Mouse (Mus musculus) layer of hippocampus, adult 2 months (tissue): ENCODE measurements around the gene Trabd2b. TPM values are rescaled to one million over a fixed set of nuclear protein-coding genes. Genes with fewer than 3 reads are reported as not detected.

ENCODE experiments used
- DNase-seq, 2 experiments: peaks; one replicate each; pipeline ENCODE4 v3.0.0; 2022; ENCODE audit warnings: low spot score in 2 of 2
- H3K27ac ChIP-seq: fragments of 200-600 bp; 2 replicates; pipeline ENCODE4 v1.8.1; 2022
- H3K4me3 ChIP-seq: fragments of 200-600 bp; 2 replicates; pipeline ENCODE4 v1.8.1; 2022; ENCODE audit warnings: mild to moderate bottlenecking
- CTCF ChIP-seq: fragments of 200-600 bp; conservative IDR thresholded peaks from 2 replicates; pipeline ENCODE4 v1.8.1; 2022; ENCODE audit warnings: antibody characterized with exemption, mild to moderate bottlenecking, moderate library complexity
- long read RNA-seq, 2 experiments: library from polyadenylated mRNA; stranded (forward); transcript quantifications; one replicate each; pipeline ENCODE4 v2.0.0; 2021; ENCODE audit warnings: borderline mapping rate in 2 of 2
- total RNA-seq, 2 experiments: library from RNA; stranded (reverse); gene quantifications; 2 replicates each; pipeline ENCODE4 v1.2.3; 2021

Gene Trabd2b
- total RNA-seq = 1 to 10 TPM; 1.5 to 1.6 TPM
- long read RNA-seq, experiment 1, full-length matches to known transcripts = 1 of 2 reads
- long read RNA-seq, experiment 1, partial matches to known transcripts = 0 of 2 reads
- long read RNA-seq, experiment 1, other reads (novel, unspliced or antisense) = 1 of 2 reads
- long read RNA-seq, experiment 2, full-length matches to known transcripts = 1 of 1 reads
- long read RNA-seq, experiment 2, partial matches to known transcripts = 0 of 1 reads
- long read RNA-seq, experiment 2, other reads (novel, unspliced or antisense) = 0 of 1 reads

DNA sequence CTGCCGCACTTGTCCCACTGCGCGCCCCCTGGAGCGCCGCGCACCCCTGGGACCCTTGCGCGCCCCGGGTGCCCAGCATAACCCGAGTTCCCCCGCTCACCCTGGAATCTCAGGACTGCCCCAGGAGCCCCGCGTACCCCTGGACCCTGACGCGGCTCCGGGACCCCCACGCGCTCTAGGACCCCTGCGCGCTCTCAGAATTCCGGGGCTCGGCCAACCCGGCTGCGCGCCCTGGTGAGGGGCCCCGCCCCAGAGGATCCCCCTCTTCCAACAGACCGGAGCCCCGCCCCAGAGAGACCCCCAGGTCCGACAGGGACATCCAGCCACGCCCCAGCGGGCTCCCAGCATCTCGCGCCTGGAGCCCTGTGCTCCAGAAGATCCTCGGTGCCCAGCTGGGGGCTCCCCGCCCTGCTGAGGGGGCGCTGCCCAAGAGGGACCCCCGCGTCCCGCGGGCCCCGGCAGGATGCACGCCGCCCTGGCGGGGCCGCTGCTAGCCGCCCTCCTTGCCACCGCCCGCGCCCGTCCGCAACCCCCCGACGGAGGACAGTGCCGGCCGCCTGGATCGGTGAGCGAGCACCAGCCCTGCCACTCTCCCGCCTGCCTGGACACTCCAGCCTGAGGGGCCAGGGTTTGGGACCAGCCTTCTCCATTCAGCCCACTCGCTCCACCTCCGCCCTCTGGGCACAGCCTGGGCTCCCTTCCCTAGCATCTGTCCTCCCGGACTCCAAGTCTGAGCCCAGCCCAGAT lies at the start of gene Trabd2b:
Gene Trabd2b (plus strand): TSS at position 370 of the 747 bp plus-strand sequence.
- Histone ChIP-seq H3K4me3 (peak within 1 kb of the TSS; percentile 61), H3K27ac (peak within 1 kb of the TSS; percentile 67)
- TF ChIP-seq CTCF = no peak
- no peak for DNase-seq

DNA sequence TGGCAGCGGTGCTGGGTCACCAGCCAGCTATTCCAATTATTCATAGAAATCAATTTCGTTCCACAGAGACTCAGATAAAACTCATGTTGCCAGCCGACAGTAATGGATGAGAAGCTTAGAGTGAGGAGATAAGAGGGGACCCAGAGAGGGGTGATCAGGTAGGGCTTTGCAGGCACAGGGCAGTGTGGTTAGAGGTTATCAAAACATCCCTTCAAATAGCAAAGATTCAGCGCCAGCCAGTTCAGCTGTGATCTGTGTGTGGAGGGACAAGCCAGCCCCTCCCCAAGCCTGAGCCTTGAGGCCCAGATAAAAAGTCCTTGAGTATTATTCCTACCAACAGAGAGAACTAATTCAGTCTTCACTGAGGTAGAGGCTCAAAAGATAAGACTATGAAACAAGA lies 49.1 kb upstream of the Trabd2b start:
- Histone ChIP-seq H3K27ac (no peak overlapping the region), H3K4me3 (no peak overlapping the region)
- no peak for DNase-seq
- no peak for TF ChIP-seq CTCF

DNA sequence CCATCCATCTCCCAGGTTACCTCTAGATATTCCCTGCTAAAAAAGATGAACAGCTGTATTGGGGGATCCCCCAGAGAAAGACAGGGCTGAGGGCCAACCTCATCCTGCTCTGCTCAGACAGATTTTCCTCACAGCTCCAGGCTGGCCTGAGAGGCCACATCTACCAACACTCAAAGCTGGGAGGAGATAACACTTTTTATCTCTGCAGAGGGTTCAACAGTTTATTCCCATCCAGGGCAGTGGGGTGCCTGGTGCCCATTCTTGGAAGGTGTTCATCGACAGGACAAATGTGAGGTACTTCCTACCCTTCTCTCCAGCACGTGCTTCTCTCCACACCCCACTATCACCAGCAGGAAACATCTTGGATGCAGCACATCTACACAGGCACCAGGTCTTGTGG lies 47.6 kb upstream of the Trabd2b start:
- Histone ChIP-seq H3K27ac (no peak overlapping the region), H3K4me3 (no peak overlapping the region)
- DNase-seq = no peak
- TF ChIP-seq CTCF = no peak

DNA sequence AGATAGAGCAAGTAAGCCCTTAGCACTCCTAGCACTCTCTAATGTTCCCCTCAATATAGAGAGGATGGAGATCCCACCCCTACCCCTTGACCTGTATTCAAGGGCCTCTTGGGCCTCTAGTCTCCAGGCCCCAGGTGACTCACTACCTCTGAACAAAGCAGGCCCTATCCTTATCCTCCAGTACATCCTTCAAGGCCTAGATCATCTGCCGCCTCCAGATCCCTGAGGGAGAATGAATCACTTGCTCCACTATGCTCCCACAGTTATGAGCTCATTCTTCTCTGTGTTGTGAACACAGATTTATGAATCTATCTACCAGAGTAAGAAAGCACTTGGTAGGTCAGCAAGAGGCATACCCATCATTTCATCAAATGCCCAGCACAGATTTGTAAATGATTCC lies 46.7 kb upstream of the Trabd2b start:
- H3K27ac ChIP-seq = no peak overlapping the region
- DNase-seq = peak in 1 of 2 experiments; percentile 8
- TF ChIP-seq CTCF = no peak
- H3K4me3 ChIP-seq = no peak overlapping the region

DNA sequence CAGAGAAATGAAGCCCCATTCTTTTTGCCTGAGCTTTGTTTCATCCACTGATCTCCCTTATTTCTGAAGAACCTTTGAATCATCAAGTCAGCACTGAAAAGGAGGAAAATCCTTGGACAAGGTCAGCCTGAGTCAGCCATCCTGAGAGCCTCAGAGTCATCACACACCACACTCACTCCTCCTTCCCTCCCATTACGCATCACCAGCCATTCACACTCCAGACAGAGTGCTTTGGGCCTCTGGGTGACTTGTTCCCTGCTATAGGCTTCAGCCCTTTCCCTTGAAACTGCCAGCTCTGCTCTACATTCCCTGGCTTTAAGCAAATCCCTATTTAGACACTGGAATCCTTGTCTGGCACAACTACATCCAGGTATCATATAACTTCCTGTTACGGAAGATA lies 45.2 kb upstream of the Trabd2b start:
- DNase-seq = no peak
- no peak for TF ChIP-seq CTCF
- H3K4me3 ChIP-seq = no peak overlapping the region

DNA sequence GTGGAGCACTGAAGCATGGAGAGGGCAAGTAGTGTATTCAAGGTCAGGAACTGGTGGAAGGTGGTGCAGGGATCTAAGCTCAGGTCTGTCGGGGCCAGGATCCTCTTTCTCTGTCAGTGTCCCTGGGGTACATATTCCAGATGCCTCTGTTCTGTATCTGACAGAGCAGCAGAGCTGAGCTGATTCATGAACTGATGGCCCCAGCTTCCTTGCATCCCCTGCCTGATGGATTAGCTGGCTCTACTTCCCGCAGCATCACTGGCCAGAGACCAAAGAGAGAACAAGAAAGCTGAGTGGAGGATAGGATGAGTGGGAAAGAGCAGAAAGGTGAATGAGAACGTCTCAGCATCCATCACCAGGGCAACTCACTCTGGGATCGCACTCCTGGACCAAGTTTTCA lies 41.5 kb upstream of the Trabd2b start:
- no peak overlapping the region for H3K27ac ChIP-seq
- H3K4me3 ChIP-seq = no peak overlapping the region
- DNase-seq = no peak
- TF ChIP-seq CTCF = no peak

More for the DNA sequence above, 45.2 kb upstream of the Trabd2b start:
- no peak overlapping the region for H3K27ac ChIP-seq

DNA sequence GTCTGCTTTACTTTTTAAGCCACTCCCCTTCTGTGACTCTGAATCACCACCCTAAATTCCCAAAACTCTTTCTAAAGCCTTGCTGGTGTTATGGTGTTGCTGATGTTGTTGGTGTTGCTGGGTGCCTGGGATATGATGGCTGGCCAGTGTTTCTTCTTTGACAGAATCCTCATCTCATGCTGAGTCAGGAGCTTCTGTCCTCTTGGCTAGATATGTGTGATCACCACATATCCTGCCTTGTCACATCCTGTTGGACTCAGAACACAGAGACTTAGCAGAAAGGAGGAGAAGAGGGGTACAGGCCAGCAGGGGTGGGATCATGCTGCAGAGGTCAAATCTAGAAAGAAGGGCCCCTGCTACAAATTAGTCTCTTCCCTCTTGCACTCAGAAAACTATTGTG lies 40.9 kb upstream of the Trabd2b start:
- no peak for DNase-seq
- no peak overlapping the region for H3K4me3 ChIP-seq
- TF ChIP-seq CTCF = no peak
- H3K27ac ChIP-seq = no peak overlapping the region

DNA sequence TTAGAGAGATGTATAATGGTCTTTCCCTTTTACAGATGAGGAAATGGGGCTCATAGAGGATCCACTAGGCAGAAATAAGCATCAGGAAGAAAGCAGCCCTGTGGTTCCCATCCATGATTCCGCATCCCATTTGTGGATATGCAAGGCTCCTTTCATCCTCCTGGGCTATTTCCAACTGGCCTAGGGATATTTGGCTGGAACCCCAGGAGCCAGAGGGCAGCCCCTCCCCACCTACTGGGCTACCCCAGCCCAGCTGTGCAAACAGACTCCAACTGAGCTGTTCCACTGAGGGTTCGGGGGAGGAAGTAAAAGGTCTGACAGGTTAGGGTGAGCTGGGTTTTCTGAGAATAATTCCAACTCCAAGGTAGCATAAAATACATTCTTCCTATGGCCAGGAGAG lies 39.5 kb upstream of the Trabd2b start:
- no peak for DNase-seq
- no peak for TF ChIP-seq CTCF
- H3K4me3 ChIP-seq = no peak overlapping the region

DNA sequence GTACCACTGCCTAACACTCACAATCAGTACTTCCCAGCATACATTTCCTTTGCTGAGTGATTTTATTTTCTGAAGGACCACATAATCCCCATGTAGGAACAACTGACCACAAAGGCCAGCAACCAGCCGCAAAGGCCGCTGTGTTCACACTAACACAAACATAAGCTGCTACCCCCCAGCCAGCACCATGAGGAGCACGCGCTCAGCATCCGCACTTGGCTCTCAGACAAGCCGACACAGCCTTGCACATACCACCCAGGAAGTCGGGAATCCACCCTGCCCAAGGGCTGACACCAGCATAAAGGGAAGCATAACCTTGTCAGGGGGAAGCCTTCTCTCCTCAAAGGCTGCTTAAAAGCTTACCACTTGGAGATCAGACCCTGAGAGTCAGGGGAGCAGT lies 38.7 kb upstream of the Trabd2b start:
- TF ChIP-seq CTCF = no peak
- Histone ChIP-seq H3K4me3 (no peak overlapping the region), H3K27ac (no peak overlapping the region)
- DNase-seq = no peak

More for the DNA sequence above, 39.5 kb upstream of the Trabd2b start:
- no peak overlapping the region for H3K27ac ChIP-seq

DNA sequence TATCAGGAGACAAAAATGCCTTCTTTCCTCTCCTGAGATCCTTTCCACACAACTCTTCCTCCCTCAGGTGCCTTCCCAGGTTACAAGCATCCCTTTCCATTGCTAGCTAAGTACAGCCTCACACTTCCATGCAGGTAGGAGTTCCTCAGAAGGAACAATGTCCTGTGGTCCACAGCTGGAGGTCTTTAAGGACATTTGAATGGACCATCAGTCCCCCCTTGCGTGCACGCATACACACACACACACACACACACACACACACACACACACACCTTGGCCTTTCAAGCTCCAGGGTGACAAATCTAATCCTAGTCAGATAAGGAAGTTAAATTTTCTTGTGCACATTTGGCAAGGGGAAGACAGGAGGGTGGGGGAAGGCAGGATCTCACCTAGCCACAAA lies 36.9 kb upstream of the Trabd2b start:
- Histone ChIP-seq H3K27ac (no peak overlapping the region), H3K4me3 (no peak overlapping the region)
- no peak for TF ChIP-seq CTCF
- no peak for DNase-seq

DNA sequence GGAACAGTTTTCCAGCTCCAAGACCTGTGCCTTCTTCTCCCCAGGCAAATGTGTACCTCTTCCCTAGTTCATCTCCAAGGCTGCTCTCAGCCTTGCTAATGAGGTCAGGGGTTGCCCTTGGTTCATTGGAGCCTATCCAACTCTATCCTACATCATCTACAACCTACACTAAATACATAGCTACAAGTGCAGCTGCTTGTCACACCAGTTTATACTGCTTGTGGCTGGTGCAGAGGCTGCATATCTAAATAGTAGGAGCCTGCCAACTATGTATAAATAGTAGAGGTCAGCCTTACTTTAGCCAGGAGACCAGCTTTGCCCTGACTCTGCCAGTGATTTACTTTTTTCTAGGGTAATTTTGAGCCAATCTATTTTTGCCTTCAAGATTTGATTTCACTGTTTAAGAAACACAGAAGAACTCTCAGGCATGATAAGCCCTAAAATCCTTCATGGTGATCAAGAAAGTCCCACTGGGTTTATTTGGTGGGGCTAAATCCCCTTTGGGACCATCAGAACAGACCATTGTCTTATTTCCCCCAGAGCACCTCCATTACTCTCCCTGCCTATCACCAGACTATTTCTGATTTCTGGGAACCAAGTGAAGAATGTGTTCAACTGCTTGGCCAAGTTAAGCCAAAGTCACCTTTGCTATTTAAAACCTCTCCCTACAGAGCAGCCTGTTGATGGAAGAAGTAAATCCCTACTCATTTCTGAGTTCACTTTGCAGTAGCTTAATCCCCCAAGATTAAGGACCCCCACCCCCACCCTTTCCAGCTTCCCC lies 35.4 kb upstream of the Trabd2b start:
- TF ChIP-seq CTCF = no peak
- Histone ChIP-seq H3K4me3 (no peak overlapping the region), H3K27ac (no peak overlapping the region)
- DNase-seq = no peak

DNA sequence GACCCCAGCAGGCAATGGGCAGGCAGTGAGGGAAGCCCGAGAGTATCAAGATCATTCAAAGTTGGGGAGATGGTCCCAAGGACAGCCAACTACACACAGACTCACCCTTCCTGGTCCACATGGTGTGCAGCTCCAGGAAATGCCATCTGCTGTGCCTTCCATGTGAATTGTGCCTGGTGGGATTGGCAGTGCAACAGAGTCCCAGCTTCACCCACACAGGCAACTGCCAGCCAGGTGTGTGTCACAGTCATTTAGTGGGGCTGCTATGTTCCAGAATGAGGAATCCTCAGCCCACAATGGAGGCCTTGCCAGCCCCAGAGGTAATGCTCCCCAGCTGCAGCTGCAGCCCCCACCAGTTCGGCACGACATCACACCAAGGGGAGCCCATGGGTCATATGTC lies 33.8 kb upstream of the Trabd2b start:
- peak overlapping the region; percentile 43; the same call in 1 of the 2 replicates for H3K27ac ChIP-seq

DNA sequence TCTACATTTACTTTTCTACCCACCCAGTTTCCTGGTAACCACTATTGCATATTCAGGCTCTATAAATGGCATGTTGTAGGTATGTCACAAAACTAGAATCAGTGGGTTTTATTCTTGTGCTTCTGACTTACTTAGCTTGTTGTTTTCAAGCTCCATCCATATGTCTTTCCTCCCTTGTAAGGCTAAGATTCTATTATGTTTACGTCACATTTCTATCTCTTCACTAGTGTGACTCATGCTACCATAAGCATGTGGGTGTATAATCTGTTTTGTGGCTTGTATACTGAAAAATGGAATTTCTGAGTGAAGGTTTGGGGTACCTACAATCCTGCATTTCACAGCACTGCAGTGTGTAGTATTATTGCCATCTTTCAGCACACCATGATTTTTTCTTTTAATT lies 32.2 kb upstream of the Trabd2b start:
- Histone ChIP-seq H3K4me3 (no peak overlapping the region), H3K27ac (no peak overlapping the region)
- DNase-seq = peak in 1 of 2 experiments; percentile 32
- TF ChIP-seq CTCF = no peak

More for the DNA sequence above, 33.8 kb upstream of the Trabd2b start:
- peak; percentile 58 to 66 for DNase-seq
- no peak overlapping the region for H3K4me3 ChIP-seq
- TF ChIP-seq CTCF = no peak
